Mouse (Mus musculus): ENCODE data around the gene Dsel.

DNA sequence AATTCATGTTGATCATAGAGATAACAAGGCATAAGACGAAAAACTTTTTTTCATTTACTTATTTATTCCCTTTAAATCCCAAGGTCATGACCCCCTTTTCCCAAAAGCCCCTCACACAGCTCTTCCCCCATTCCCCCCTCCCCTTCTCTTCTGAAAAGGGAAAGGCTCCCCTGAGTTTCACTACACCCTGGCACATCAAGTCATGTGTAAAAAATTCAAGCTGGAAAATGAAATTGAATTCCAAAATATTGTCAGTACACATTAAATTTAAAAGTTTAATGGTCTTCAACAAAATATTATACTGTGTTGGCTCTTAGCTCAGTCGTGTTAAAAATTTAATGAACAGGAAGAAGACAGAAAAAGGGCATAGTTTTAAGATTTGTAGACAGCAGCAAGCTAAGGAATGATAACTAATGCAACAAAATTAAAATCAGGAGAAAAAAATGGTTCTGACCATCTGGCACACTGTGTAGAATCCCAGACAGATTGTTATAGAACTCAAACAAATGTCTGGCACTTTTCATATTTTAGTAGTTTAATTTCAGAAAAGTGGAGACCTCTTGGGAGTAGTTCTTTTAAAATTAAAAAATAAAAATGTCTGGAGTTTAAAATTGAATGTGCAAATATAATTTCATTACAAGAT, 31.0 kb downstream of the Dsel start:
- TF ChIP-seq CTCF (IDR thresholded peaks at IDR 0.05; ENCODE audit: control insufficient read depth, insufficient read depth, insufficient replicate concordance, low read depth, low read length) (no peak), POLR2A (IDR thresholded peaks at IDR 0.05; ENCODE audit: control insufficient read depth, low read depth, low read length) (no peak)

Measured in testis, adult 2 months (tissue).